Mouse (Mus musculus): ENCODE results near the gene Cisd2.

The Cisd2 gene

GRCm38 (mm10) chr3:135423608-135424212 lies at the start of gene Cisd2:
Gene Cisd2 (minus strand): TSS chr3:135423925.
- peak; percentile 58 for DNase-seq (ENCODE audit: low spot score)

- no peak for DNase-seq (ENCODE audit: low spot score)
Observed at GRCm38 (mm10) chr3:135470823-135471222, 47.1 kb upstream of the Cisd2 start.

GRCm38 (mm10) chr3:135469974-135470373 lies 46.2 kb upstream of the Cisd2 start:
- DNase-seq (ENCODE audit: low spot score) = peak; percentile 92

GRCm38 (mm10) chr3:135469146-135469545 lies 45.4 kb upstream of the Cisd2 start:
- no peak for DNase-seq (ENCODE audit: low spot score)

- peak; percentile 53 for DNase-seq (ENCODE audit: low spot score)
Observed at GRCm38 (mm10) chr3:135468402-135468801, 44.7 kb upstream of the Cisd2 start.

GRCm38 (mm10) chr3:135458981-135459380 lies 35.3 kb upstream of the Cisd2 start:
- no peak for DNase-seq (ENCODE audit: low spot score)

- no peak for DNase-seq (ENCODE audit: low spot score)
Observed at GRCm38 (mm10) chr3:135444930-135445329, 21.2 kb upstream of the Cisd2 start.

GRCm38 (mm10) chr3:135440621-135441020 lies 16.9 kb upstream of the Cisd2 start:
- peak; percentile 65 for DNase-seq (ENCODE audit: low spot score)

GRCm38 (mm10) chr3:135440221-135440620 lies 16.5 kb upstream of the Cisd2 start:
- DNase-seq (ENCODE audit: low spot score) = peak; percentile 81

- DNase-seq (ENCODE audit: low spot score) = no peak
Observed at GRCm38 (mm10) chr3:135439651-135440050, 15.9 kb upstream of the Cisd2 start.

- DNase-seq (ENCODE audit: low spot score) = peak; percentile 87
Observed at GRCm38 (mm10) chr3:135438913-135439531, 15.3 kb upstream of the Cisd2 start.

GRCm38 (mm10) chr3:135438531-135438912 lies 14.8 kb upstream of the Cisd2 start:
- peak; percentile 89 for DNase-seq (ENCODE audit: low spot score)

GRCm38 (mm10) chr3:135437758-135438495 lies 14.2 kb upstream of the Cisd2 start, which contains the start of gene Ube2d3:
Gene Ube2d3 (plus strand): TSS chr3:135438149.
- peak; percentile 99 for DNase-seq (ENCODE audit: low spot score)

GRCm38 (mm10) chr3:135436901-135437616 lies 13.3 kb upstream of the Cisd2 start:
- DNase-seq (ENCODE audit: low spot score) = no peak

GRCm38 (mm10) chr3:135422856-135423607 lies 693 bp downstream of the Cisd2 start:
- DNase-seq (ENCODE audit: low spot score) = peak; percentile 80

GRCm38 (mm10) chr3:135422232-135422855 lies 1.4 kb downstream of the Cisd2 start:
- no peak for DNase-seq (ENCODE audit: low spot score)

GRCm38 (mm10) chr3:135421310-135421594 lies 2.5 kb downstream of the Cisd2 start:
- no peak for DNase-seq (ENCODE audit: low spot score)

- DNase-seq (ENCODE audit: low spot score) = no peak
Observed at GRCm38 (mm10) chr3:135420542-135421309, 3.0 kb downstream of the Cisd2 start.

GRCm38 (mm10) chr3:135417799-135418198 lies 5.9 kb downstream of the Cisd2 start:
- no peak for DNase-seq (ENCODE audit: low spot score)

- no peak for DNase-seq (ENCODE audit: low spot score)
Observed at GRCm38 (mm10) chr3:135417245-135417644, 6.5 kb downstream of the Cisd2 start.

GRCm38 (mm10) chr3:135411824-135412223 lies 11.9 kb downstream of the Cisd2 start:
- DNase-seq (ENCODE audit: low spot score) = no peak

Measured in adipocyte (in vitro differentiated cells).